Mouse (Mus musculus): ENCODE measurements around the gene Ager.

DNA sequence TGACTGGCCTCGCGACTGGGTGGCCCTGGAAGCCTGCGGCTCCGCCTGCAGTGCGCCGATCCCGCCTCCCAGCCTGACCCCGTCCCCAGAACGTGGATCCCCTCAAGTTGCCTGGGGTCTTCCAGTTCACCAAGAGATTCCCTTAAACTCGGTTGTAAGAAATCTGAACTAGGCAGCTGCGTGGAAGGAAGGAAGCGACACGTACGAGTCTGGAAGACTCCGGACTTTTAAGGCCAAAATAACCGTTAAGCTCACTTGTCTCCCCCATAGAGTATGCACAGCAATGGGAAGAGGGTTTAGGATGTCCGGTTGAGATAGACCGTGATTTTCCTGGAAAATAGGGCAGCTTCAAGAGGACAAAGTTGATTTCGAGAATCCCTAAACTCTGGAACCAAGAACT lies 9.8 kb upstream of the Ager start:
- no peak for TF ChIP-seq CTCF (IDR thresholded peaks at IDR 0.05; ENCODE audit: low read depth, low read length)
- no peak for TF ChIP-seq TAL1 (conservative IDR thresholded peaks at IDR 0.05; ENCODE audit: low read depth, low read length)
